Mouse (Mus musculus) layer of hippocampus, postnatal 14 days (tissue): Measurements from ENCODE around the gene Kif2b. TPM values are rescaled to one million over a fixed set of nuclear protein-coding genes. Genes with fewer than 3 reads are reported as not detected.

Experiments
- DNase-seq, 2 experiments: peaks; one replicate each; pipeline ENCODE4 v3.0.0; 2021 to 2022; ENCODE audit warnings: low spot score in 2 of 2, mixed read lengths in 1 of 2
- long read RNA-seq, 2 experiments: library from polyadenylated mRNA; stranded (forward); transcript quantifications; one replicate each; pipeline ENCODE4 v2.0.0; 2021
- total RNA-seq, 2 experiments: library from RNA; stranded (reverse); gene quantifications; 2 replicates each; pipeline ENCODE4 v1.2.3; 2021

The Kif2b gene
- not detected for total RNA-seq
- long read RNA-seq, experiment 1 = 0 reads
- long read RNA-seq, experiment 2 = 0 reads

DNA sequence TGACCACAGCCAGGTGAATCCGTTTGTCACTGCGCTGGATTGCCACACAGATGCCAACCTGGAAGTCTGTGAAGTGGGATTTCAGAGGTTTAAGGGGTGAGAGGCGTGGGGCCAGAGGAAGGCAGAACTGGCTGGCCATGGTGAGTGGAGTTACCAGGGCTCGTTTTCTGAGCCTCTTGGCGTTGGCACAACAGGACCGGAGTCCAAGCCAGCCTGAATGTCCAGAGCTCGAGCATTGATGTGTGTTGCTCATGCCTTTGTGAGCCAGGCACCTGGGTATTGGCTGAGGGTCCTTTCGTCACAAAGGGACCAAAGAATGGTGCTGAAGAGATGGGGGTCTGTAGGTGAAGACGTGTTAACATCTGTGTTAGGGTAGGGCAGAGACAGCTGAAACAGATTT lies at the start of gene Kif2b:
TSS of gene Kif2b (minus strand) at position 242 of the 400 bp plus-strand sequence.
- DNase-seq = no peak

DNA sequence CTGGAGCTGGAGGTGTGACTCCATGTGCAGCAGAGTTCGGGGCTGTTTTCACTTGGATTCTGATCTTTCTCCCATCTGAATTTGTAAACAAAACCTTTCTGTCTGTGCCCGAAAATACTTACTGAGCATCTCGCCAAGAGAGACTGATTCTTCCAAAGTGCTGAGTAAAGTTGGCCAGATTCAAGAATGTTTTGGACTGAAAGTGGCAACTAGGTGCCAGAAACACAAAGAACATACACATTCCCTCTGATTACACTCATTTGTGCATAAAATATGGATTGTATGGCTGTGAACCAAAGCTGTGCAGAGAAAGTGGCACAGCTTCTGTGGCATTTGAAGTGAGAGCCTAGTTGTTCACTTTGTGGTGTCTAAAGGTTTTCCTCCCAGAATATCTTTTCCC lies 15.7 kb upstream of the Kif2b start:
- peak in 1 of 2 experiments; percentile 31 for DNase-seq

DNA sequence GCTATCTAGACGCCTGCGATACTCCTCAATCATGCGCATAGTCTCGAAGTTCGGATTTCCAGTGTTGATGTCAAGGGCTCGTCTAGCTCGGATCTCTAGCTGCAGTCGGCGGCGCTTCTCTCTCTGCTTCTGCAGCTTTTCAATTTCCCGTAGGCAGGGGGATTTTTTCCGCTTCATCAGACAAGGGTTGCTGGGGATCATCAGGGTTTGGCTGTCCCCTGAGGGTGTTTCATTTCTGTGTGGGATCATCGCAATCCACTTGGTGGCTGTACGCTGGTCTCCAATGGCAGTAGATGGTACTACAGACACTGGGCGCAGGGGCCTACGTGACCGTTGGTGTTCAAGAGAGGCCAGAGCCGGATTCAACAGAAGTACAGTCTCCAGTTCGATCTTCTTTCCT lies 502 bp downstream of the Kif2b start:
- no peak for DNase-seq

DNA sequence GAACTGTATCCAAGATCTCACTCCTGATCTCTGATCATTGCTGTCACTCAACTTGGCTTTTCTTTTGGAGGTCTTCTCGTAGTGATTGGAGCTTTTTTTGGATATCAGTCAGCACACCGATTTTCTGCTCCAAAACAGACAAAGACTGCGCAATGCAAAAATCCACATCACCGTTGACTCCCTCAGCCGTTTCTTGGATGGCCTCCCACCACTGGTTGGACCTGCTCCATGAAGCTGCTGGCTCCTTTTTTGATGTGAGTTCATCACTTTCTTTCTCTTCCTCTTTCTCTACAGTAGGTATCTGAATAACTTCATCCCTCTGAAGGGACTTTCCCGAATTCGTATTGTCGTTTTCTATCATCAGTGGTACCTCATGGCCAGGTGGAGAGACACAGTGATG lies 2.0 kb downstream of the Kif2b start:
- DNase-seq = no peak

DNA sequence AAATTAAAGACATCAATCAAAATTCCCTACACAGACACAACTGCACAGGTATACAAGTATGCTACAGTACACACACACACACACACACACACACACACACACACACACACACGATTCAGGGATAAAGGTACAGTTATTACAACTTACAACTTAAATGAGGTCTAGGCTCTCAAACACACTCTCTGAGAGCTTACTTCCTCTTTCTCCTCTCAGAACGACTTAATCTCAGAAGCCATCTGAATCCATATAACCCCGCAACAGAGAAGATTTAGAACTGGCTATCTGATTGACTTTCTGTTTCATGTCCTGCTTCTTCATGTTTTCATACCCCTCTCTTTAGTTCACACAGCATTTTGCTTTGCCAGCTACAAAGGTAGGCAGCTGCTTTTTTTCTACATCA lies 2.9 kb downstream of the Kif2b start:
- no peak for DNase-seq

DNA sequence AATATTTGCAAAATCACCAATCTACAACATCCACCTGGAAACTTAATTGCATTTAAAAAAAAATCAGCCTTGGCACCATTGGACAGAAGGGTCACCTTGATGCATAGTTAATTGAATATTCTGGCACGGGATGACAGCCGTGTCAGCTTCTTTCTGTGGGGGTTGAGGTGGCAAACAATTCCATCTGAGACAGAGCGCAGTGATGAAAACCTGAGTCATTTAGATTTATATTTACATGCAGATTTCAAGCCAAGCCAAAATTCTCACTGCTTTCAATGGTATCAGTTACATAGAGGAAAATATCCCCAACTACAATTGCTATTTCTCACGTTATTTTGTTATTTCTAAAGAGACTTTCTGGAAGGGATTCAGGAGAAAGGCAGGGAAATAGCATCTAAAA lies 46.6 kb downstream of the Kif2b start:
- no peak for DNase-seq
